Mouse (Mus musculus): ENCODE results near the gene Gal3st1. TPM values are rescaled to one million over a fixed set of nuclear protein-coding genes. Genes with fewer than 3 reads are reported as not detected.

Gal3st1 gene
- polyA plus RNA-seq, 1 experiment from 2014 or later: 10.0 TPM

Other genes starting within 250 kb of the Gal3st1 start
- gene Osbp2, start 119.7 kb upstream of the Gal3st1 start, polyA plus RNA-seq (2015; fragmentation: Nextera tagmentation; extraction: Ambion mirVana): 0.23 and 0.60 TPM in 2 replicates
- gene 4921536K21Rik, start 88.5 kb upstream of the Gal3st1 start, polyA plus RNA-seq (2015; fragmentation: Nextera tagmentation; extraction: Ambion mirVana): 0.47 and 0.79 TPM in 2 replicates
- 11.7 and 12.6 TPM in 2 replicates for gene Dusp18, start 88.4 kb upstream of the Gal3st1 start, polyA plus RNA-seq (2015; fragmentation: Nextera tagmentation; extraction: Ambion mirVana)
- gene Slc35e4, start 69.0 kb upstream of the Gal3st1 start, polyA plus RNA-seq (2015; fragmentation: Nextera tagmentation; extraction: Ambion mirVana): 3.5 and 4.4 TPM in 2 replicates
- gene Tcn2, start 51.5 kb upstream of the Gal3st1 start, polyA plus RNA-seq (2015; fragmentation: Nextera tagmentation; extraction: Ambion mirVana): 69.7 and 70.1 TPM in 2 replicates
- gene Pes1, start 19.7 kb upstream of the Gal3st1 start, polyA plus RNA-seq (2015; fragmentation: Nextera tagmentation; extraction: Ambion mirVana): 76.6 and 78.0 TPM in 2 replicates
- gene 4930556J24Rik, start 6.9 kb upstream of the Gal3st1 start, polyA plus RNA-seq (2015; fragmentation: Nextera tagmentation; extraction: Ambion mirVana): 0.24 and 0.38 TPM in 2 replicates
- gene Sec14l4, start 47.8 kb downstream of the Gal3st1 start, polyA plus RNA-seq (2015; fragmentation: Nextera tagmentation; extraction: Ambion mirVana): 24.1 and 29.7 TPM in 2 replicates
- 41.5 and 63.9 TPM in 2 replicates for gene Sec14l3, start 81.2 kb downstream of the Gal3st1 start, polyA plus RNA-seq (2015; fragmentation: Nextera tagmentation; extraction: Ambion mirVana)
- gene Mtfp1, start 111.8 kb downstream of the Gal3st1 start, polyA plus RNA-seq (2015; fragmentation: Nextera tagmentation; extraction: Ambion mirVana): 9.5 and 9.6 TPM in 2 replicates
- 2.9 and 3.3 TPM in 2 replicates for gene Sec14l2, start 139.8 kb downstream of the Gal3st1 start, polyA plus RNA-seq (2015; fragmentation: Nextera tagmentation; extraction: Ambion mirVana)
- gene Rnf215, start 151.6 kb downstream of the Gal3st1 start, polyA plus RNA-seq (2015; fragmentation: Nextera tagmentation; extraction: Ambion mirVana): 33.6 and 35.7 TPM in 2 replicates
- gene Ccdc157, start 176.7 kb downstream of the Gal3st1 start, polyA plus RNA-seq (2015; fragmentation: Nextera tagmentation; extraction: Ambion mirVana): 9.2 and 11.4 TPM in 2 replicates
- 42.1 and 48.9 TPM in 2 replicates for gene Sf3a1, start 176.7 kb downstream of the Gal3st1 start, polyA plus RNA-seq (2015; fragmentation: Nextera tagmentation; extraction: Ambion mirVana)
- gene Tbc1d10a, start 203.2 kb downstream of the Gal3st1 start, polyA plus RNA-seq (2015; fragmentation: Nextera tagmentation; extraction: Ambion mirVana): 30.5 and 34.3 TPM in 2 replicates
- gene Castor1, start 234.6 kb downstream of the Gal3st1 start, polyA plus RNA-seq (2015; fragmentation: Nextera tagmentation; extraction: Ambion mirVana): 6.5 and 9.1 TPM in 2 replicates